Comparison of ENCODE assay signal across 8 mouse cellular contexts in genomic region chr4:86674150-86674549, GRCm38 (mm10). TPM values are rescaled to one million over a fixed set of nuclear protein-coding genes. Genes with fewer than 3 reads are reported as not detected.
DNase-seq lines count a peak whose midpoint lies in the region; ATAC-seq and TF ChIP-seq lines count a peak whose summit lies in the region.
"Not testable (repeated sequence)": the region's sequence is repeated elsewhere in the genome, so short reads cannot be mapped to it uniquely, and the experiment has no call there.

No protein-coding gene starts in this region.

- H3K9ac ChIP-seq in liver, embryonic 11.5 days (ENCODE audit: low read depth, low read length): not testable (repeated sequence)
- peak overlapping the region; percentile 47 for H3K9ac ChIP-seq in liver, embryonic 13.5 days
- H3K9ac ChIP-seq in liver, embryonic 15.5 days: 0 out of 2 replicates have a peak overlapping the region, but pooled peaks have one; percentile 2

- H3K4me3 ChIP-seq in liver, embryonic 11.5 days (ENCODE audit: low read depth, low read length); liver, embryonic 13.5 days (replicated peaks); liver, embryonic 15.5 days (replicated peaks): not testable (repeated sequence)

- POLR2A ChIA-PET in Patski (lab: Charles Lee): not testable (repeated sequence)

- ATAC-seq in Patski: peak; percentile 78
- ATAC-seq in liver, embryonic 11.5 days (replicated peaks; ENCODE audit: low FRiP score); liver, embryonic 13.5 days (ENCODE audit: low read depth); liver, embryonic 15.5 days (ENCODE audit: insufficient read depth): not testable (repeated sequence)

- not testable (repeated sequence) for H3K27me3 ChIP-seq in Patski; liver, embryonic 11.5 days (replicated peaks; ENCODE audit: control insufficient read depth, insufficient read depth, low read length); liver, embryonic 13.5 days; liver, embryonic 15.5 days

- not testable (repeated sequence) for H3K36me3 ChIP-seq in liver, embryonic 11.5 days (ENCODE audit: control insufficient read depth, insufficient read depth, low read length); liver, embryonic 13.5 days; liver, embryonic 15.5 days (replicated peaks)

- H3K4me2 ChIP-seq in liver, embryonic 11.5 days: not testable (repeated sequence)
- peak overlapping the region; percentile 56 for H3K4me2 ChIP-seq in liver, embryonic 13.5 days
- H3K4me2 ChIP-seq in liver, embryonic 15.5 days: peak overlapping the region; percentile 56

- H3K9me3 ChIP-seq in liver, embryonic 11.5 days (ENCODE audit: control insufficient read depth, low read length); liver, embryonic 13.5 days (replicated peaks); liver, embryonic 15.5 days (replicated peaks): not testable (repeated sequence)

- CTCF ChIA-PET in Patski (lab: Charles Lee): not testable (repeated sequence)

- peak overlapping the region; percentile 43; the same call in 1 of the 2 replicates for H3K27ac ChIP-seq in liver, embryonic 11.5 days (ENCODE audit: low read depth, low read length)
- H3K27ac ChIP-seq in liver, embryonic 13.5 days: peak overlapping the region; percentile 95
- H3K27ac ChIP-seq in liver, embryonic 15.5 days (replicated peaks): peak overlapping the region; percentile 95

- DNase-seq in ES-CJ7 (ENCODE audit: low read depth, low spot score) (peak; percentile 46), ZHBTc4 (ENCODE audit: low read depth, low spot score) (peak; percentile 80)
- DNase-seq in Patski (ENCODE audit: low read depth, low spot score); liver, embryonic 11.5 days (ENCODE audit: low spot score); liver, embryonic 13.5 days: not testable (repeated sequence)
- peak; percentile 12 for DNase-seq in heart, adult 11 months
- DNase-seq in yolk sac, embryonic 10.5 days (ENCODE audit: low spot score): peak; percentile 23

- in situ Hi-C loops in Patski (cut with MboI; ENCODE audit: low pct_unique_long_range_greater_than_20kb): not testable (repeated sequence)

- H3K4me1 ChIP-seq in liver, embryonic 11.5 days (replicated peaks; ENCODE audit: control insufficient read depth, insufficient read depth, low read length): peaks cover 43% of the 10 kb centered on the region
- peaks cover 60% of the 10 kb centered on the region for H3K4me1 ChIP-seq in liver, embryonic 13.5 days (replicated peaks)
- H3K4me1 ChIP-seq in liver, embryonic 15.5 days (replicated peaks): peaks cover 63% of the 10 kb centered on the region

- not testable (repeated sequence) for TF ChIP-seq CTCF in Patski (IDR thresholded peaks at IDR 0.05)

RNA-seq across cellular contexts. Expression of gene Plin2, which starts 4.3 kb away (rescaled TPM):
- polyA plus RNA-seq in Patski (2021): 104 TPM
- polyA plus RNA-seq in liver, embryonic 11.5 days (2014; fragmentation: Nextera tagmentation; extraction: Ambion mirVana): 161 and 169 TPM in 2 replicates
- 144 and 148 TPM in 2 replicates for polyA plus RNA-seq in liver, embryonic 13.5 days (2015; fragmentation: Nextera tagmentation; extraction: Ambion mirVana)
- polyA plus RNA-seq in liver, embryonic 15.5 days (2015; fragmentation: Nextera tagmentation; extraction: Ambion mirVana): 154 and 163 TPM in 2 replicates

Comparison
In these comparisons a context has a peak if more than half of its experiments do, and no peak if none do; other contexts are left out.
1. H3K27ac ChIP-seq: peak in every context shown above with its lines; median percentile 95 in liver, embryonic 13.5 days; 95 in liver, embryonic 15.5 days; 43 in liver, embryonic 11.5 days.